Mouse (Mus musculus) ES-Bruce4 (cell line): ENCODE measurements around the gene Mrgpra2a.
"Not testable (repeated sequence)": the region's sequence is repeated elsewhere in the genome, so short reads cannot be mapped to it uniquely, and the experiment has no call there.

ENCODE experiments used
- CTCF ChIP-seq: IDR thresholded peaks from one replicate; pipeline ENCODE4 v1.8.1; 2011; ENCODE audit warnings: low read depth, low read length
- EP300 ChIP-seq: IDR thresholded peaks from 2 replicates; pipeline ENCODE4 v1.6.1; 2011; ENCODE audit warnings: low read depth, low read length; ENCODE audit not compliant: insufficient read depth
- POLR2A ChIP-seq: IDR thresholded peaks from one replicate; pipeline ENCODE4 v1.8.1; 2011; ENCODE audit warnings: low read length; ENCODE audit not compliant: insufficient read depth

DNA sequence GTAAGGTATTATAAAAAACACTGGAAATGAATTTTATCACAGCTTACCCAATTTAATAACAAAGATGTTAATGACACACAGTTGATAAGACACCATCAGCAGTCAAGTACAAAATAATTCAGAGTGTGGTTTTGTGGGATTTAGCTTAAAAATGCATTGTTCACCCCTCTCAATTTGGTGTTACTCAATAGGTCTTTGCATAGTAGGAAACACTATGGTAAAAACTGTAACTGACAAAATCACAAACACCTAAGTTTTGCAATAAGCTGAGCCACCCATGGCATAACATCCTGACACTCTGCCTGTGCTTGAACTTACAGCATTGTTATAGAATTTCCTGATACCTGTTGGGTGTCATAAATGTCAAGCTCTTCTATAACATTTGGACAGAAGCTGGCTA lies 39.3 kb upstream of the Mrgpra2a start:
- TF ChIP-seq EP300, CTCF, POLR2A: not testable (repeated sequence)
